Mouse (Mus musculus) limb, embryonic 14.5 days (tissue): ENCODE data around the gene Ascc1. TPM values are rescaled to one million over a fixed set of nuclear protein-coding genes. Genes with fewer than 3 reads are reported as not detected.

Source experiments
- ATAC-seq: fragments of 200-750 bp; cut with Nextera tagmentation; 2 replicates; pipeline ENCODE4 v1.8.0; 2017; ENCODE audit warnings: low read depth, moderate number of reproducible peaks, moderate TSS enrichment; ENCODE audit not compliant: low FRiP score
- DNase-seq: peaks from one replicate; pipeline ENCODE4 v3.0.0-alpha.2; 2015; ENCODE audit warnings: low spot score
- H3K27ac ChIP-seq: fragments of 300-500 bp; sonication (generic); replicated peaks from 2 replicates; pipeline ENCODE4 v1.5.1; 2014; ENCODE audit warnings: low read depth, mild to moderate bottlenecking, low read length, moderate library complexity, mixed read lengths
- H3K27me3 ChIP-seq: fragments of 300-500 bp; sonication (generic); 2 replicates; pipeline ENCODE4 v1.6.1; 2014; ENCODE audit warnings: low read length, mixed read lengths; ENCODE audit not compliant: control insufficient read depth, insufficient read depth
- H3K36me3 ChIP-seq: fragments of 300-500 bp; sonication (generic); 2 replicates; pipeline ENCODE4 v1.6.1; 2014; ENCODE audit warnings: mild to moderate bottlenecking, low read length, moderate library complexity, mixed read lengths; ENCODE audit not compliant: control insufficient read depth, insufficient read depth
- H3K4me1 ChIP-seq: fragments of 300-500 bp; sonication (generic); 2 replicates; pipeline ENCODE4 v1.6.1; 2014; ENCODE audit warnings: antibody characterized with exemption, low read length, mixed read lengths; ENCODE audit not compliant: control insufficient read depth, insufficient read depth
- H3K4me2 ChIP-seq: fragments of 300-500 bp; sonication (generic); replicated peaks from 2 replicates; pipeline ENCODE4 v1.6.1; 2014; ENCODE audit warnings: low read depth, mild to moderate bottlenecking, low read length, moderate library complexity; ENCODE audit not compliant: severe bottlenecking
- H3K4me3 ChIP-seq: fragments of 300-500 bp; sonication (generic); replicated peaks from 2 replicates; pipeline ENCODE4 v1.5.1; 2014; ENCODE audit warnings: low read length
- H3K9ac ChIP-seq: fragments of 300-500 bp; sonication (generic); 2 replicates; pipeline ENCODE4 v1.6.1; 2014; ENCODE audit warnings: mild to moderate bottlenecking, low read depth, low read length, moderate library complexity; ENCODE audit not compliant: severe bottlenecking
- H3K9me3 ChIP-seq: fragments of 300-500 bp; sonication (generic); 2 replicates; pipeline ENCODE4 v1.6.1; 2016; ENCODE audit warnings: low read length; ENCODE audit not compliant: control insufficient read depth
- POLR2A ChIP-seq: fragments of 200-500 bp; IDR thresholded peaks from 2 replicates; pipeline ENCODE4 v1.8.0; 2012; ENCODE audit warnings: inconsistent platforms, mild to moderate bottlenecking, moderate library complexity, borderline replicate concordance; ENCODE audit not compliant: insufficient read depth, insufficient read length; ENCODE audit errors: extremely low read depth
- WGBS: fragments of 180-500 bp; shearing (Covaris S2); extraction: QIAGEN DNeasy Blood & Tissue Kit; methylation state at CpG from one replicate; pipeline ENCODE4 v1.1.7; 2014; 5-methylcytosine and 5-hydroxymethylcytosine counted together
- polyA plus RNA-seq, 2 experiments: library from polyadenylated mRNA; depleted of rRNA in 1 of 2; stranded (reverse) in 1 of 2; unstranded in 1 of 2; fragments of >200 nt; fragmentation: Nextera tagmentation in 1 of 2; extraction: Ambion mirVana in 1 of 2; gene quantifications; 2 replicates each; pipeline versions ENCODE4 v1.2.1 to v1.2.3; 2012 to 2014

Gene Ascc1
- polyA plus RNA-seq, 2 experiments = 32.9 to 41.2 TPM

GRCm38 (mm10) chr10:60077736-60078560 lies 75.3 kb downstream of the Ascc1 start:
- Histone ChIP-seq H3K9ac (no peak overlapping the region), H3K9me3 (no peaks in the 10 kb centered on the region), H3K4me1 (peaks cover 19% of the 10 kb centered on the region), H3K27me3 (no peaks in the 10 kb centered on the region), H3K4me2 (no peak overlapping the region), H3K27ac (no peak overlapping the region), H3K36me3 (0 out of 2 replicates have a peak, but pooled peaks cover 2% of the 10 kb centered on the region), H3K4me3 (no peak overlapping the region)
- no peak for ATAC-seq
- no peak for TF ChIP-seq POLR2A
- 45% methylated on average over 18 of the region's 18 CpGs for WGBS
- no peak for DNase-seq

- ATAC-seq (no peak), DNase-seq (peak; percentile 54)
- TF ChIP-seq POLR2A = no peak
- Histone ChIP-seq H3K27me3 (no peaks in the 10 kb centered on the region), H3K27ac (no peak overlapping the region), H3K9me3 (no peaks in the 10 kb centered on the region), H3K4me2 (no peak overlapping the region), H3K4me1 (peaks cover 19% of the 10 kb centered on the region), H3K9ac (no peak overlapping the region), H3K36me3 (0 out of 2 replicates have a peak, but pooled peaks cover 2% of the 10 kb centered on the region), H3K4me3 (no peak overlapping the region)
- WGBS = 54% methylated on average over 5 of the region's 5 CpGs
Measured at GRCm38 (mm10) chr10:60078561-60078917, 75.9 kb downstream of the Ascc1 start.

GRCm38 (mm10) chr10:60080171-60080570 lies 77.6 kb downstream of the Ascc1 start:
- Histone ChIP-seq H3K4me3 (no peak overlapping the region), H3K27me3 (no peaks in the 10 kb centered on the region), H3K9ac (no peak overlapping the region), H3K36me3 (0 out of 2 replicates have a peak, but pooled peaks cover 2% of the 10 kb centered on the region), H3K9me3 (no peaks in the 10 kb centered on the region), H3K4me1 (peaks cover 19% of the 10 kb centered on the region), H3K4me2 (no peak overlapping the region), H3K27ac (peak overlapping the region; percentile 38; the same call in 1 of the 2 replicates)
- no peak for TF ChIP-seq POLR2A
- DNase-seq = no peak
- 78% methylated on average over 3 of the region's 3 CpGs for WGBS
- ATAC-seq = no peak

- no peak for TF ChIP-seq POLR2A
- H3K9me3 ChIP-seq = no peaks in the 10 kb centered on the region
- 0 out of 2 replicates have a peak, but pooled peaks cover 2% of the 10 kb centered on the region for H3K36me3 ChIP-seq
- ATAC-seq (no peak), DNase-seq (no peak)
- H3K27me3 ChIP-seq = no peaks in the 10 kb centered on the region
- peak overlapping the region; percentile 44 for H3K27ac ChIP-seq
- H3K9ac ChIP-seq = no peak overlapping the region
- H3K4me1 ChIP-seq = peaks cover 19% of the 10 kb centered on the region
- H3K4me3 ChIP-seq = no peak overlapping the region
- no peak overlapping the region for H3K4me2 ChIP-seq
- 14% methylated on average over 5 of the region's 5 CpGs for WGBS
Measured at GRCm38 (mm10) chr10:60080601-60080981, 78.0 kb downstream of the Ascc1 start.

- peaks cover 19% of the 10 kb centered on the region for H3K4me1 ChIP-seq
- 0 out of 2 replicates have a peak, but pooled peaks cover 2% of the 10 kb centered on the region for H3K36me3 ChIP-seq
- DNase-seq (peak; percentile 39), ATAC-seq (peak; percentile 36; the same call in 1 of the 2 replicates)
- no peak for TF ChIP-seq POLR2A
- H3K27ac ChIP-seq = peak overlapping the region; percentile 44
- 27% methylated on average over 21 of the region's 21 CpGs for WGBS
- H3K4me3 ChIP-seq = no peak overlapping the region
- H3K27me3 ChIP-seq = no peaks in the 10 kb centered on the region
- H3K9me3 ChIP-seq = no peaks in the 10 kb centered on the region
- H3K9ac ChIP-seq = no peak overlapping the region
- no peak overlapping the region for H3K4me2 ChIP-seq
Measured at GRCm38 (mm10) chr10:60080982-60081825, 78.6 kb downstream of the Ascc1 start.
